Mouse (Mus musculus): ENCODE measurements at regions not wholly inside any gene's neighbourhood (a gene's known extent, or its start where the extent isn't known, plus 50 kb on each side); places are given as distances from the start of the nearest gene placed in this dataset.

DNA sequence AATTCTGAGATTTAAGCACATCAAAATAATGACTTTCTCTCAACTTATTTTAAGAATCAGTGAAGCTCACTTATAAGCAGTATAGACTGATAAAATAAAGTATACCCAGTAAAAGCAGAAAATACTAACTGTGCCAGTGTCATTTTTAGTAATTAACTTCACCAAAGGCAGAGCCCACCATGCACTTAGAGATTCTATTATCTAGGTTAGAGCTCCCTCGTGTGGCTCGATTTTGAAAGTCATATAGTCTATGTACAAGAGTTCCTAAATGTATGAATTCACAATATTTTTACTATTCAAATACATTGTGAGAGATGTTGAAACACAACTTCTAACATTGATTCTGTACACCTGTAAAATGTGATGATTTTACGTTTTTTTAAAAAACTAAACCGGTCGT is 589.3 kb downstream of the Kcnj3 start:
- no peaks in the 10 kb centered on the region for H3K4me1 ChIP-seq (ENCODE audit: control insufficient read depth, insufficient read depth, low read depth, low read length)
- H3K4me2 ChIP-seq (ENCODE audit: low read length): no peak overlapping the region
- no peak overlapping the region for H3K27ac ChIP-seq (ENCODE audit: low read depth, low read length)
- H3K27me3 ChIP-seq (replicated peaks; ENCODE audit: control insufficient read depth, insufficient read depth, low read length): no peaks in the 10 kb centered on the region
- no peak overlapping the region for H3K4me3 ChIP-seq (ENCODE audit: low read length)
- no peaks in the 10 kb centered on the region for H3K36me3 ChIP-seq (ENCODE audit: control insufficient read depth, insufficient read depth, low read length)
- no peaks in the 10 kb centered on the region for H3K9me3 ChIP-seq (ENCODE audit: control insufficient read depth, low read length)
- 5% methylated on average over 5 of the region's 5 CpGs for WGBS
- no peak overlapping the region for H3K9ac ChIP-seq (ENCODE audit: low read depth, low read length)
- ATAC-seq: peak; percentile 86

GRCm38 (mm10) chr2:56028958-56029357 is 593.2 kb downstream of the Kcnj3 start:
- Histone ChIP-seq H3K9me3 (ENCODE audit: control insufficient read depth, low read length) (no peaks in the 10 kb centered on the region), H3K4me1 (ENCODE audit: control insufficient read depth, insufficient read depth, low read depth, low read length) (no peaks in the 10 kb centered on the region), H3K27me3 (replicated peaks; ENCODE audit: control insufficient read depth, insufficient read depth, low read length) (no peaks in the 10 kb centered on the region), H3K4me3 (ENCODE audit: low read length) (no peak overlapping the region), H3K4me2 (ENCODE audit: low read length) (no peak overlapping the region), H3K27ac (ENCODE audit: low read depth, low read length) (no peak overlapping the region), H3K9ac (ENCODE audit: low read depth, low read length) (no peak overlapping the region), H3K36me3 (ENCODE audit: control insufficient read depth, insufficient read depth, low read length) (no peaks in the 10 kb centered on the region)
- WGBS: 88% methylated on average over 2 of the region's 2 CpGs
- no peak for ATAC-seq
